Mouse (Mus musculus) limb, embryonic 11.5 days (tissue): ENCODE measurements at regions not wholly inside any gene's neighbourhood (a gene's known extent, or its start where the extent isn't known, plus 50 kb on each side); places are given as distances from the start of the nearest gene placed in this dataset.

Experiments used
- ATAC-seq: fragments of 200-750 bp; cut with Nextera tagmentation; 2 replicates; pipeline ENCODE4 v1.8.0; 2017; ENCODE audit warnings: low read depth; ENCODE audit not compliant: insufficient number of reproducible peaks, low FRiP score, low TSS enrichment
- DNase-seq: peaks from one replicate; pipeline ENCODE4 v3.0.0-alpha.2; 2015; ENCODE audit warnings: low spot score
- H3K27ac ChIP-seq: fragments of 300-500 bp; sonication (generic); replicated peaks from 2 replicates; pipeline ENCODE4 v1.5.1; 2014; ENCODE audit warnings: low read depth, mild to moderate bottlenecking, low read length
- H3K27me3 ChIP-seq: fragments of 300-500 bp; sonication (generic); 2 replicates; pipeline ENCODE4 v1.6.1; 2014; ENCODE audit warnings: mild to moderate bottlenecking, low read length, mixed read lengths; ENCODE audit not compliant: control insufficient read depth, insufficient read depth
- H3K36me3 ChIP-seq: fragments of 300-500 bp; sonication (generic); 2 replicates; pipeline ENCODE4 v1.6.1; 2014; ENCODE audit warnings: mild to moderate bottlenecking, low read length, moderate library complexity, mixed read lengths; ENCODE audit not compliant: control insufficient read depth, insufficient read depth
- H3K4me1 ChIP-seq: fragments of 300-500 bp; sonication (generic); 2 replicates; pipeline ENCODE4 v1.6.1; 2014; ENCODE audit warnings: low read length, mixed read lengths; ENCODE audit not compliant: control insufficient read depth, insufficient read depth
- H3K4me2 ChIP-seq: fragments of 300-500 bp; sonication (generic); 2 replicates; pipeline ENCODE4 v1.6.1; 2014; ENCODE audit warnings: low read depth, mild to moderate bottlenecking, moderate library complexity; ENCODE audit not compliant: severe bottlenecking
- H3K4me3 ChIP-seq: fragments of 300-500 bp; sonication (generic); 2 replicates; pipeline ENCODE4 v1.5.1; 2014; ENCODE audit warnings: low read depth, low read length
- H3K9ac ChIP-seq: fragments of 300-500 bp; sonication (generic); 2 replicates; pipeline ENCODE4 v1.6.1; 2014; ENCODE audit warnings: mild to moderate bottlenecking, low read length
- H3K9me3 ChIP-seq: fragments of 300-500 bp; sonication (generic); 2 replicates; pipeline ENCODE4 v1.6.1; 2016; ENCODE audit warnings: low read length; ENCODE audit not compliant: control insufficient read depth
- WGBS: fragments of 180-500 bp; shearing (Covaris S2); extraction: QIAGEN DNeasy Blood & Tissue Kit; methylation state at CpG from one replicate; pipeline ENCODE4 v1.1.7; 2014; 5-methylcytosine and 5-hydroxymethylcytosine counted together

- WGBS = 69% methylated on average over 5 of the region's 5 CpGs
Observed at GRCm38 (mm10) chr14:102372994-102373567, 609.4 kb downstream of the Kctd12 start.

GRCm38 (mm10) chr14:102361589-102361988, 620.8 kb downstream of the Kctd12 start:
- no peaks in the 10 kb centered on the region for H3K4me1 ChIP-seq
- 85% methylated on average over 2 of the region's 2 CpGs for WGBS
- H3K27ac ChIP-seq = no peak overlapping the region
- DNase-seq (no peak), ATAC-seq (no peak)
- no peaks in the 10 kb centered on the region for H3K9me3 ChIP-seq
- no peak overlapping the region for H3K4me2 ChIP-seq
- H3K4me3 ChIP-seq = no peak overlapping the region
- no peaks in the 10 kb centered on the region for H3K36me3 ChIP-seq
- H3K9ac ChIP-seq = no peak overlapping the region
- no peaks in the 10 kb centered on the region for H3K27me3 ChIP-seq

More at GRCm38 (mm10) chr14:102372994-102373567, 609.4 kb downstream of the Kctd12 start:
- H3K27ac ChIP-seq = no peak overlapping the region
- H3K4me2 ChIP-seq = no peak overlapping the region
- no peaks in the 10 kb centered on the region for H3K4me1 ChIP-seq
- H3K9me3 ChIP-seq = no peaks in the 10 kb centered on the region
- H3K9ac ChIP-seq = no peak overlapping the region
- no peak overlapping the region for H3K4me3 ChIP-seq
- H3K36me3 ChIP-seq = no peaks in the 10 kb centered on the region
- DNase-seq (no peak), ATAC-seq (no peak)
- H3K27me3 ChIP-seq = no peaks in the 10 kb centered on the region

GRCm38 (mm10) chr14:102329409-102329808, 599.7 kb downstream of the Lmo7 start:
- Histone ChIP-seq H3K4me2 (no peak overlapping the region), H3K9me3 (no peaks in the 10 kb centered on the region), H3K9ac (no peak overlapping the region), H3K27ac (no peak overlapping the region), H3K27me3 (no peaks in the 10 kb centered on the region), H3K4me1 (no peaks in the 10 kb centered on the region), H3K36me3 (no peaks in the 10 kb centered on the region), H3K4me3 (no peak overlapping the region)
- no peak for ATAC-seq
- no peak for DNase-seq

DNA sequence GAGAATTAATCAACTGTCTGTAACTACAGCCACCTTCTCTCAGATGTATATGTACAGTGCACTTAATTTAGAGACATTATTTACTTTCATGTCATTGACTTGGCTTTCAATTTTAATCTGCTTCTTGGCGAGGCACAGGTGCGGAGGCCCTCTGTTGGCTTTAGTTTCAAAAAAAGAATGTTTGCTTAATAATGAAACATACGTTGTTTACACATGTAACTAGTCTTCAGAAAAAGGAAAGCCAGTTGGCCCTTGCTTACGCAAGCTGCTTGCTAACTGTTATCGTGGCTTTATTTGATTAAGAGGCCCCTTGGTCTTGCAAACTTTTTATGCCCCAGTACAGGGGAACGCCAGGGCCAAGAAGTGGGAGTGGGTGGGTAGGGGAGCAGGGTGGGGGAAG, 576.6 kb downstream of the Lmo7 start:
- Histone ChIP-seq H3K4me3 (no peak overlapping the region), H3K4me2 (no peak overlapping the region), H3K27me3 (no peaks in the 10 kb centered on the region), H3K36me3 (no peaks in the 10 kb centered on the region), H3K9ac (no peak overlapping the region), H3K9me3 (no peaks in the 10 kb centered on the region), H3K27ac (no peak overlapping the region), H3K4me1 (no peaks in the 10 kb centered on the region)
- no peak for DNase-seq
- 88% methylated on average over 6 of the region's 6 CpGs for WGBS
- ATAC-seq = no peak

DNA sequence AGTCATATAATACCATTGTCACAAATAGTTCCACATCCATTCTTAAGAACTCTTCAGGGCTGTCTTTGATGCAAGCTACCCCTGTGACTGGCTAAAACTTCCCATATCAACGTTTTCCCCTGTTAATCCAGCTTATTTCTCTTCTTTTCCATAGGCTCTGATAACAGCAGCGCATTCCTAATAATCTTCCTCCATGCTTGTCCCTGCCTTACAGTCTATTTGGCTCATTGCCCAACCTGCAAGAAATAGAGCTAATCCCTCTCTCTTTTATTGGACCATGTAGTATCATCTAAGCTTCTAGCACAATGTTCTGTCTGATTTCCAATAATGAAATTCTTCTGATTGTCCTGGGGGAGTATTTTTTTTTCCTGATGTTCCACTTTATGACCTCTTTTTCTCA, 573.1 kb downstream of the Lmo7 start:
- Histone ChIP-seq H3K4me3 (no peak overlapping the region), H3K9ac (no peak overlapping the region), H3K4me2 (no peak overlapping the region), H3K27me3 (no peaks in the 10 kb centered on the region), H3K4me1 (no peaks in the 10 kb centered on the region), H3K27ac (no peak overlapping the region), H3K36me3 (no peaks in the 10 kb centered on the region), H3K9me3 (no peaks in the 10 kb centered on the region)
- DNase-seq (no peak), ATAC-seq (no peak)
- 80% methylated on average over 2 of the region's 2 CpGs for WGBS

GRCm38 (mm10) chr14:102300251-102300650, 570.5 kb downstream of the Lmo7 start:
- H3K27me3 ChIP-seq = no peaks in the 10 kb centered on the region
- WGBS = 94% methylated on average over 6 of the region's 6 CpGs
- no peaks in the 10 kb centered on the region for H3K4me1 ChIP-seq
- DNase-seq (no peak), ATAC-seq (no peak)
- H3K36me3 ChIP-seq = no peaks in the 10 kb centered on the region
- no peak overlapping the region for H3K4me2 ChIP-seq
- no peaks in the 10 kb centered on the region for H3K9me3 ChIP-seq
- no peak overlapping the region for H3K27ac ChIP-seq
- no peak overlapping the region for H3K9ac ChIP-seq
- no peak overlapping the region for H3K4me3 ChIP-seq

- Histone ChIP-seq H3K4me2 (no peak overlapping the region), H3K27me3 (no peaks in the 10 kb centered on the region), H3K4me3 (no peak overlapping the region), H3K27ac (no peak overlapping the region), H3K9me3 (no peaks in the 10 kb centered on the region), H3K9ac (no peak overlapping the region), H3K4me1 (no peaks in the 10 kb centered on the region), H3K36me3 (no peaks in the 10 kb centered on the region)
- no peak for ATAC-seq
- no peak for DNase-seq
- 93% methylated on average over 1 of the region's 1 CpGs for WGBS
Observed at GRCm38 (mm10) chr14:102291361-102291760, 561.6 kb downstream of the Lmo7 start.

DNA sequence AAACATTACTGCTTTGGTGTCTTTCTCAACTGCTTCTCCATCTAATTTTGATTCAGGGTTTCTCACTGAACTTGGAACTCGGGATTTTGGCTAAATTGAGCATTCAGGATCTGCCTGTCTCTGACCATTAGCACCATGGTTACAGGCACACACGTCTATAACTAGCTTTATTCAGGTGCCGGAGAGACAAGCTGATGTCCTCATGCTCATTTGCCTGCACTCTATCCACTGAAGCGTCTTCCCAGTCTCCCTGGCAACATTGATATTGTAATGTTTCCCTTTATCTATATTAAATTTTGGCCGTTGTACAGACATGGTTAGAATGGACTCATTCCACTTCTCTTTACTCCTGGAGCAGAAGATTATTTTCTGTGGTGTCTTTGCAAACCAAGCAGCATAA, 520.3 kb downstream of the Lmo7 start:
- Histone ChIP-seq H3K9me3 (no peaks in the 10 kb centered on the region), H3K4me1 (no peaks in the 10 kb centered on the region), H3K27ac (no peak overlapping the region), H3K4me3 (no peak overlapping the region), H3K4me2 (no peak overlapping the region), H3K36me3 (no peaks in the 10 kb centered on the region), H3K27me3 (no peaks in the 10 kb centered on the region), H3K9ac (no peak overlapping the region)
- DNase-seq = no peak
- no peak for ATAC-seq
- WGBS = 85% methylated on average over 5 of the region's 5 CpGs

DNA sequence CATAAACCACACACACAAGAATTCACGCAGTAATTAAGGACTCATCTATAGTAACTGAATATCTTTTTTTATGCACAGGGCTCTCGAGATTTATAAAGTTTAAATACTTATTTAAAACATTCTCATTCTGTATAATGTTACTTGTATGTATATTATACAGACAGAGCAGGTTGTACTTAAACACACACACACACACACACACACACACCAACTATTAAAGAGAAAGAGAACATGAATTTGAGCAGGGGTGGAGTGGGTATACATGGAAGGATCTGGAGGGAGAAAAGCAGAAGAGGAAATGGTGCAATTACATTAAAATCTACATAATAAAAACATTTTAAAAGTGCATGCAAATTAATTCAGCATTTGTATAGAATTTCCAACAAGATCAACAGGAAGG, 518.8 kb downstream of the Lmo7 start:
- no peak overlapping the region for H3K9ac ChIP-seq
- ATAC-seq = no peak
- H3K27ac ChIP-seq = no peak overlapping the region
- DNase-seq = no peak
- 83% methylated on average over 2 of the region's 2 CpGs for WGBS
- H3K4me3 ChIP-seq = no peak overlapping the region
- H3K9me3 ChIP-seq = no peaks in the 10 kb centered on the region
- no peak overlapping the region for H3K4me2 ChIP-seq
- no peaks in the 10 kb centered on the region for H3K27me3 ChIP-seq
- H3K36me3 ChIP-seq = no peaks in the 10 kb centered on the region
- no peaks in the 10 kb centered on the region for H3K4me1 ChIP-seq
